Mouse (Mus musculus): Measurements from ENCODE around the gene Cypt2.
"Not testable (repeated sequence)": the region's sequence is repeated elsewhere in the genome, so short reads cannot be mapped to it uniquely, and the experiment has no call there.

Cypt2 gene

DNA sequence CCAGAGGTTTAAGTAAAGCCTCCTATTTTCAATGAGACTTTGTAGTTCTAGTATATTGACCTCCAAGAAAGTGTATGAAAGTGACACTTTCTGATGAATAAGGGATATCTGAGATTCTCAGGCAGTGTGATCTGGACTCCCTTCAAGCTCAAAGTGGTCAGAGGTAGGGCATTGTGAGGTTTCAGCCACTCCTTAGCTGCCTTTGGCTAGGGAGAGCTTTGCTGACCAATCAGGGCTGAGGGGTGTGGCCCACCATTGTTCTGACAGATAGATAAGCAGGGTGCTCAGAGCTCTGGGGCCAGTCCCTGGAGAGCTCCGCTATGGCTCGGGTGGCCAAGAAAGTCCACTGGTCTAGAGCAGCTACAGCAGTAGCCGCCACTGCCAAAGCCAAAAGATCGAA lies at the start of gene Cypt2:
Gene Cypt2, plus strand, starts transcription at position 301 of the 400 bp plus-strand sequence.
- not testable (repeated sequence) for DNase-seq (ENCODE audit: low spot score)

DNA sequence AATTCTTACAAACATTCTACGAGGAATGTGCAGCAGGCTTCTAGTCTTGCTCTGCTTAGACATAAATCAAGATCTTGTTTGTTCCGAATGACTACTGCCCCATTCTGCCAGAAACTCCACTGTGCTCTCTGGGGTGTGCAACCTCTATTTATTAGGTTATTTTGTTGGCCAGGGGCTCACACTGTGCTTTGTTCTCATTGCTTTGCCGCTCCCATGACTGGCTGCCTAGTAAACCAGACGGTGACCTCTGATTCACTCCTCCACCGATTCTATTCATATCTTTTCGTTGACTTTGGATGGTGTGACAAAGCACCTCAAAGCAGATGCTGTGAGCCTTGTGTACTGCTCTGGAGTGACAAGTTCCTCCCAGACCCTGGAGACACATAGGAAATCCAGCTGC lies 46.7 kb downstream of the Cypt2 start:
- DNase-seq (ENCODE audit: low spot score), result no peak
